Mouse (Mus musculus): ENCODE data around the gene 4921536K21Rik.
A peak's percentile ranks its signal among the peaks of the same experiment; 100 is the strongest.

4921536K21Rik gene

DNA sequence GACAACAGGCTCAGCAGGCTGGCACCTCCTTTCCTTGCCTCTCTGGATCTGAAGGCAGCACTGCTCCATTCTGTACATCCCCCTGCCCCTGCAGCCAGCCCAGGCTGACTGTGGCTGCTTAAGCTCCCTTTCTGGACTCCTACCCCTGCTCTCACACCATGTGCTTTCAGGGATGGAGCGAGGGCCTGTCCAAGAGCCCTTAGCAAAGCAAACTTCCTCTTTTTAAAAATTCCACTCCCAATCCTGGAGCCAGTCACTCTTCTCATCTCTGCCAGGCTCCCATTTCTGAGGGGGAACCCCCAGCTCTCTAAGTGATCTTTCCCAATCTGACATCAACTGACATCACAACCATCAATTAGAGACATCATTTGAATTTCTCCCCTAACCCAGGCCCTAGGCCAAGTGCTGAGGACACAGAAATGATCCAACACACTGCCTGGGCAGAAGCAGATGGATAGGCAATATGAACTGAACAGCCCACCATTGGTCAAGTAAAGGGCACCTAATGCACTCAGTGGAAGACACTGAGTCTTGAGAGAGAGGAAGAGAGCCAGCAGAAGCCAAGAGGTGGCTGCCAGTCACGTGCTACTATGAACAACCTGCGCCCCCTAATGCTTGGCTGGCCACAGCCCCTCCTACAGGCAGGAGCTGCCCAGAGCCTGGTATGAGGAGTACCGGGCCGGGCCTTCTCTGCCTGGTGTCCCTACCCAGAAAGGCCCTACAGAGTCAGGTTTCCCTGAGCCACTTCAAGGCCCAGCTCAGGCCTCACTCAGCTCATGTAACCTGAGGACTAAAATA is 15.8 kb upstream of the 4921536K21Rik start:
- no peak for DNase-seq (ENCODE audit: low spot score)

DNA sequence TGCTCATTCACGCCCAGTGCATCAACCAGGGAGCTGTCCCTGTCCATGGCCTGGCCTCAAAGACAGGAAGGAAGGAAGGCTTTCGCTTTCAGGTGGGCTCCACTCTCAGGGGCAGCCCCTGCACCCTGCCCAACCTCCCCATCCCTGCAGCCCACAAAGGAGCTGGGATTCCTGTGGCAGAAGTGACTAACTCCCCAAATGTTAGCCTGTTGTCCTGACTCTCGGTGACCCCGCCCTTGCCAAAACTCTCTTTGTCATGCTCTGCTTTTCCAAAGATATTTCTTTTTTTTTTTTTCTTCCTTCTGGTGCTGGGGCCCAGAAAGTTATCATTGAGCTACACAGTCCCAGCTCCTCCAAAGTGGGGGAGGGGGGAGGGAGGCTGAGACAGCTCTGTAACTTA is 14.3 kb upstream of the 4921536K21Rik start:
- no peak for DNase-seq (ENCODE audit: low spot score)

DNA sequence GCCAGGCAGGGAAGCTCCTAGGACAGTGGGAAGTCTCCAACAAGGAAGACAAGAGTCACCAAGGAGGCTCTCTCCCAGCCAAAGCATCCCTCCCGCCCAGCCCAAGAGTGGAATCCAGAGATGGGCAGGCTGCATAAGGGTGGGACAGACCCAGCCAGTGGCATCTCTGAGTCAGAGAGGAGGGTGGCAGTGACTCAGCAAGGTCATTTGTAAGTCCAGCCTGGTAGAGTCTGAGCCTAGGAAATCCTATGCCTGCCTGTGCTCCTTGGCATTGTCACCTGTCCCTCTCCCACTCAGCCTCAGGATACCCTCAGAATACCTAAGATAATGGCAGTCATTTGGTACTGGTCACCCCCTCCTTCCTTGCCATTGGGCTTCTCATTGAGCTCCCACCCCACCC is 10.5 kb upstream of the 4921536K21Rik start:
- DNase-seq (ENCODE audit: low spot score), result no peak

DNA sequence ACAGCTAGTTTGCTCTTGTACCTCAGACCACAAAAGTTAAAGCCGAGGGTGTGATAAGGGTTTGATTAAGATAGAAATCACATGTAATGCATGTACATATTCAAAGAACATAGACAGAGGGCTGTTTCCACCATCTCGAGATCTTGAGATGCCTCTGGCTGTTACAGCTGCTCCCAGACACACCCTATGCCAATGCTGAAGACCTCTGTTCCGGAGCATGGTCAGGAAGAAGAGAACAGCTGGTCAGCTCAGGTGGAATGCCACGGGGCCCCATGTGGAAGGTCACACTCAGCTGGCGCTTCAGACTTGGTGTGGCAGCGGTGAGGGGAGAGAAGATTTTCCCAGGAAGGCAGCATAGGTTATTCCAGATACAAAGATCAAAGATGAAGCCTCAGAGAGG is 9.8 kb upstream of the 4921536K21Rik start:
- no peak for DNase-seq (ENCODE audit: low spot score)

DNA sequence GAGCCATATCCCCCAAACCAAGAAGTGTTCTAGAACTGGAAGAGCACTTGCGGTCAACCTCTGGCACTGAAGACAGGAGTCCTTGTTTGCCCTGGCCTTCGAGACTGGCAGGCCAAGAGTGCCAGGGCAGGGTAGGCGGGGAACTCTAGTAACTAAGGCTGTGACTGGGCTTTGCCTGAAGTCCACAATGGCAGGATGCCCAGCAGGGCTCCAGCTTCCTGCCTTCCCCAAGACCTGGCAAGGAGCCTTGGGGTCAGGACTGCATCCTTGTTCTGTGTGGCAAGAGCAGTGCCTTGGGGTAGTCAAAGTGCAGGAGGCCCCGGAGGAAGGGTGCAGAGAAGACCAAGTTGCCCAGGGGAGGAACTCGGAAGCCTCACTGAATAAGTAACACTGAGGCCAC is 8.1 kb upstream of the 4921536K21Rik start:
- peak; percentile 79 for DNase-seq (ENCODE audit: low spot score)

DNA sequence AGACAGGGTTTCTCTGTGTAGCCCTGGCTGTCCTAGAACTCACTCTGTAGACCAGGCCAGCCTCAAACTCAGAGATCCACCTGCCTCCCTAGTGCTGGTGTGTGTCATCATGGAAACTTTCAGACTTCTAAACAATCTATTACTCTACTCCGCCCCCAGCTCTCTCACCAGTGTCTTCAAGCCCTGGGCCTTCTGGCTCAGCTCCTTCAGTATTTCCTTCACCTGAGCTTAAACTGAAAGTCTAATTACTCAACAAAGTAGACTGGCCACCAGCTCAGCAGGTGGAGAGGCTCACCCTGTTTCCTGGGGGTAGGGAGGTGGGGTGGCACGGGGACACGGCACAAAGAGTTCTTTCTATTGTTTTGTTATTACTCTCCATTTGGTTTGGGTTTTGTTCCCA is 7.6 kb upstream of the 4921536K21Rik start:
- no peak for DNase-seq (ENCODE audit: low spot score)

DNA sequence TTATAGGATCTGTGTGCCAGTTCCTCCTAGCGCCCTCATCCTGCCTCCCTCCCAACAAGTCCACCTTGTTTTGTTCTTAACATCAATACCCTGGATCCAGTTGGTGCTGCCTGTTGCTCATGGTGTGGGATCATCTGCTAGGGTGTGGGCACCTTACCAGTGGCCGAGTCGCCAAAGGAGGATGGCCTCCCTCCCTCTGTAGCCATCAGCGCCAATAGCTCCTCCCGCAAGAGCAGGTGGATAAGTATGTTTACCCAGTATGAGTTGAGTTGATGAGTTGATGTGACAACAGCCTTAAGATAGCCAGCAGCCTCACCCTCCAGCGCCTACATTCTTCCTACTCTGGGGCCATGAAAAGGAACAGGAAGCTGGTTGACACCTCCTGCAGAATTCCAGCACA is 5.4 kb upstream of the 4921536K21Rik start:
- no peak for DNase-seq (ENCODE audit: low spot score)

DNA sequence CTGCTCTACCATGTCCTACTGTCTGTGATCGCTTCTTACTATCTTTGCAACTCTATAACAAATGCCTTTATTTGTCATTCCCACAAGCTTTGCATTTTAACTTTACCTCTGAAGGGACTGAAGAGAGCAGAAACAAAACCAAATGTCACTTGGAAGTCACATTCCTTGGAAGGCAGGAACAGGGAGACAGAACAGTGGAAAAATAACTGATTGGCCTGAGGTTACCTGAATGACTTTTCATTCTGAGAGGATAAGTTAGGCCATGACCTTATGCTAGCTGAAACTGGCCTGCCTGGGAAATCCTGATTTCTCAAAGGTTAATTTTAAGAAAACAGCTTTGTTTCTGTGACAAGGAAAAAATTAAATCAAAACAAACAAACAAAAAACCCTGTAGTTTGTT is 1.0 kb upstream of the 4921536K21Rik start:
- DNase-seq (ENCODE audit: low spot score), result no peak

DNA sequence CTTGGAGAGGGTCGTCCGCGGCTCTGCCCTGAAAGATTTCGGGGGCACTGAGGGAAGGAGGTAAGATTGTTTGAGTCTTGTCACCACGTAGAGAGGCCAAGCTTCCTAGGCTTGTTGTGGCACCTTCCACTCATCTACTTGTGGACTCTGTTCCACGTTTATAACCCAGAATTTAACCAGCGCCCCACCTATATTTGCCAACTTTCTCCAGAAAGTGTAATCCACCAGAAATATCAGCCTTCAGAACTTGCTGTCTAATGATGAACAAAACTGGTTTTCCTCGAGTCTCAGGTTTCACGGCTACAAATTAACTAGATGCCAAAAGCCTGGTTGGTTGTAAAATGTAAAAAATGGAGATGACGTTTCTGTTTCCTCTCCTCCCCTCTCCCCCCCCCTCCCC is 560 bp upstream of the 4921536K21Rik start:
- DNase-seq (ENCODE audit: low spot score), result no peak

DNA sequence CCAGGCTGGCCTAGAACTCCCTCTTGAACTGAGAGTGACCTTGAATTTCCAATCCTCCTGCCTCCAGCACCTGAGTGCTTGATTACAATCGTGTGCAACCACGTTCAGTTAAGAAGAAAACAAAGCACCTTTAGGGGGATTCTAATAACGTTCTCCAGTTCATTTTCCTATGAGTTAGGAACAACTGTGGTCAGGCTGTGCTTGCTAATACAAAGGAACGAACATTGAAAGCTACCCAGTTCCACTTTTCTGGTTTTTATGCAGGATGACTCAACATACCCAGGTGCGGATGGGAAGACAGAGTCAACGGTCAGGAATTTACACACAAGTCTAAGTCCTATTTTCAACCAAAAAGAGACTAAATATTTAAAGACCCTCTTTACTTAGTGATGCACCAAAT is 928 bp downstream of the 4921536K21Rik start:
- DNase-seq (ENCODE audit: low spot score), result no peak

DNA sequence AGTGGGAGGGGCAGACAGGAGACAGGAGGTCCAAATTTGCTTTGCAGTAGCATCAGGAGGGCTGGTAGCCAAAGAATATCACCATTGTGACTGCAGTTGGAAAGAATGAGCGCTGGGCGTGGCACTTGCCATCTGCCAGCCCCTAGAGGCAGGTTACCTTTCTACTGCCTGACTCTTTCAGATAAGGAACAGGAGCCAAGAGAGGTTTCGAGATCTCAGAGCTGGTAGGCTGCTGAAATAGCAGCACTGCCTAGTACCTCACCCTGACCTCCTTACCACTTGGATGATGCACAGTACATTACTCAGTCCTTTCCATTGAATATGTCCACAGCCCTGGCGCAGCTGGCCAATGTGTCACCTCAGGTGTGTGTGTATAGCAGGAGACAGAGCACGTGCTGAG is 7.6 kb downstream of the 4921536K21Rik start:
- DNase-seq (ENCODE audit: low spot score), result no peak

DNA sequence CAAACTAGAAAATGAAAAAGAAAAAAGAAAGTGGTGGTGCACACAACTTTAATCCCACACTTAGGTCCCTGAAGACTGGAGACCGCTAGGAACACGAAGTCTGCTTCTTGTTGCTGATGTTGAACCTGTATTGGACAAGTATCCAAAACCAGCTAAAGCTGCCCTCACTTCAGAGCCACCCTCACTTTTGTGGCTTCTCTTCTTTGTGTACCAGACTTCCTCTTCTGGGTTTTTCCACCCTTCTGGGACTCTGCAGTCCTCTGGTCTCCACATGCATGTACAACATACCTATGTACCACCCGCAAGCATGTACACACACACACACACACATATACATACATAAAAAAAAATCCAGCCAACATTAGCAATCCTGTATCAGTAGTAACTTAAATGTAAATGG is 11.2 kb downstream of the 4921536K21Rik start:
- DNase-seq (ENCODE audit: low spot score), result no peak

DNA sequence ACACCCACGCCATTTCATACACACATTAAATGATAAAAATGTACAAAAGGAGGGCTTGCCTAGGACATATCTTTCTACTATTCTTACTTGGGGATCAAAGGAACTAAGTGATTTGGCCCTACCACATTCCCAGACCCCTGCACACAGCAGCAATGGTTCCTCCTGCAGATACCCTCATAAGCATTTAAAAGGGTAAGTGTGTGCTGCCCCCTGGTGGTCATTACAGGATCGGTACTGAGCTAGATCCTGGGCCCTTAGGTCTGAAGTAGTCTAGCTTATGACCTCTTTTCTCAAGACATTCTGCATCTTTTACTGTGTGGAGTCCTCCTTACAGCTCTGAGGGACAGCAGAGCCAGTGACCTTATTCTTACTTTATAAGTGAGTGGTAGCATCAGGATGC is 15.1 kb downstream of the 4921536K21Rik start:
- DNase-seq (ENCODE audit: low spot score), result peak; percentile 23

DNA sequence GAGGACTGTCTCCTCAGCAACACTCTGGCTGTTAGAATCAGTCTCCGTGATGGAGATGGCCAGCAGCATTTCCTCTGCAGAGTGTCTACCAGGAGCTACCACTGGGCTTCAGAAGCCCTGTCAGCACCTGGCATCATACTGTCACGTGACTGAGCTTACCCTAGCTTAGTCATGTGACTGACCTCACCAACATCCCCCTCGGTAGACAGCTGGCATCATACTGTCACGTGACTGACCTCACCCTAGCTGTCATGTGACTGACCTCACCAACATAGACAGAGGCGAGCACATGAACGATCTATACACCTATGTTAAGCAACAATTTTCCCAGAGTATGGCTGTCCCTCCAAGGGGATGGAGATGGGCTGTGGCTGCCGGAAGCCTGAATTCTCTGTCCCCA is 16.2 kb downstream of the 4921536K21Rik start:
- DNase-seq (ENCODE audit: low spot score), result no peak

DNA sequence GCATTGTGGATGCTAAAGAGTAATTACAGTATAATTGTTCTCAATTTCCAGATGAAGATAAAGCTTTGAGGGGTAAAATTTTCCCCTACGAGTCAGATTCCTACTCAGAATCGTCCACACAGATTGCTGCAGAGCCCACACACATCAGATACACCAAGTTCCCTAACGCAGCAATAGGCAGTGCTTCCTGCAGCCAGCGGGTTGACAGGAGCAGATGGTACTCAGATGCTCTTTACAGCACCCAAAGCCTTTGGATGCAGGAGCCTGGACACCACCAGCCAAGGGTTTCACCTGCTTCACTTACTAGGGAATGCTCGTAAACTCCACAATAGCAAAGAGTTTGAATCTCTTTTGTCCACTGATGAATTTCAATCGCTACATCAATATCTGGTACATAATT is 18.5 kb downstream of the 4921536K21Rik start:
- no peak for DNase-seq (ENCODE audit: low spot score)

DNA sequence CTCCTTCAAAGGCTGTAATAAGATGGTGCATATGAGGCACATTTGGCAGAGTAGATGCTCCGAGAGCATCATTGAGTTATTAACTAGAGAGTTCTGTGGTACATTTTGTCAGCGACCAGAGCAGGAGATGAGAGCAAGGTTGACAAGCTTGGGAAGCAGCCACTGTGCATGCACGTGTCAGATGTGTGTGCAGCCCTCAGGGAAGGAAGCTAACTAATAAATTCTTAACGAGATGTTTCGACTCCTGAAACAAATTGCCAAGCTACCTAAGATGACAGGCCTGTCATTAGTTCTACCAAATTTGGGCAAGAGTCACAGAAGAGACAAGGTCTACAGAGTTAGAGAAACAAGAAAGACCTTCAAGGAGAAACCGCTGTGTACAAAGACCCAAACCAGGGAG is 30.6 kb downstream of the 4921536K21Rik start:
- no peak for DNase-seq (ENCODE audit: low spot score)

DNA sequence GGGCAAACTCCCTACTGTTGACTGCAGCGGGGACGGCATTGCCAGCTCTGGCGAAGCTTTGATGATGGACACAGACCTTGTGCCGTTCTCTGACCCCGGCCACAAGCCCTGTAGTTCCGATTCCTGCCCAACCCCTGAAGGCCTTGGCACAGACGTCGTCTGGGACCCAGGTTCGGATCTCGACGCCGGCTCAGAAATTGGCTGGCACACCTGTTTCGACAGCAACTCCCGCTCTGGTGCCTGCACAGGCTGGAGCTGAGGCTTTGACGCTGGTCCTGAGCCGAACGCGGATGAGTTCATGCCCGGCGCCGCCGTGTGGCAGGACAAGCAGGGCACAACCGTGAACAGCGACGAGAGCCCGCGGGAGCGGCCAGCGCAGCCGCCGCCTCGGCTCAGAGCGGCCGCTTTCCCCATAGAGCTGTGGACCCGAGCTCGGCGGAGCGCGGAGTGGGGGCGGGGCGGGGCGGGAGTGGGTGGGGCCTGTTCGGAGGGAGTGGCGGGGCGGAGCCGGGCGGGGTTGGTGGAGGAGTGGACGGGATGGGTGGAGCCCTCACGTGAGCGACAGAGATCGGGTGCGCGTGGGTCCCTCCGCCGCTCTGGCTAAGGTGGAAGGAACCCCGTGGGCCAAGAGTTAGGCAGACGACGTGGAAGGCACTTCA is 31.3 kb downstream of the 4921536K21Rik start, which contains the start of gene Osbp2:
TSS of gene Osbp2 (minus strand) at position 450 of the 659 bp plus-strand sequence.
- DNase-seq (ENCODE audit: low spot score), result peak; percentile 69

DNA sequence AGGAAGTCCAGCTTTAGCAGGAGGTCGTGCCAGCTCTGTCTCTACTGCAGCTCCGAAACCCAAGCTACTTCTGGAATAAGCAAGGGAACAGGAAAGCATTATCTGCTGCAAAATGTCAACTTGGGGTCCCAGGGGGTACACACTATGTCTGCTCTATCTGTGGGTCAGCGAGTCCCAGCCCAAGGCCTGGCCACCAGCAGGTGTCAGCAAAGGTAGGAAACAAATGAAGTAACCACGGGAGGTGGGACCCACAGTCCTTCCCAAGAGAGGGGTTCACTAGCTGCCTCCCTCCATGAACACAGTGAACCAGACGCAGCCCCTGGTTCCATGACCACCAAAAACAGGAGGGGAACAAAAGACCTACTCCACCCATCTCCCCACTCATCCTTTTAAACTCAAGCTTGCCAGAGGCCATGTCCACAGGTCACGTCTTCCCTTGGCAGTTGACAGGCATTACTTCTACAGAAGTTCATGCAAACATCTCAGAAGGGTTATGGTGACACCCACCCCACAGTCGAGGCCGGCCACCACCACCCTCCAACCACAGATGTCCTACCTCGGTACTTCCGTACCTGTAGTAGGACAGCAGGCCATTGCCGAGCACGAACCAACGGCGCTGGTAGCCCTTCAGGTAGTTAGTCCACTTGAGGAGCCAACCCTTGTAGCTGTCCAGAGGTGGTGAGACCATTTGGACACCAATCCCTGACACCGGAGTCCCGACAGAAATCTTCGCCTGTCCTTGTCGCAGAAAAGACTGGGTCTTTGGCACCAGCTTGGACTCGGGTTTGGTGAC is 32.0 kb downstream of the 4921536K21Rik start:
- DNase-seq (ENCODE audit: low spot score), result no peak

DNA sequence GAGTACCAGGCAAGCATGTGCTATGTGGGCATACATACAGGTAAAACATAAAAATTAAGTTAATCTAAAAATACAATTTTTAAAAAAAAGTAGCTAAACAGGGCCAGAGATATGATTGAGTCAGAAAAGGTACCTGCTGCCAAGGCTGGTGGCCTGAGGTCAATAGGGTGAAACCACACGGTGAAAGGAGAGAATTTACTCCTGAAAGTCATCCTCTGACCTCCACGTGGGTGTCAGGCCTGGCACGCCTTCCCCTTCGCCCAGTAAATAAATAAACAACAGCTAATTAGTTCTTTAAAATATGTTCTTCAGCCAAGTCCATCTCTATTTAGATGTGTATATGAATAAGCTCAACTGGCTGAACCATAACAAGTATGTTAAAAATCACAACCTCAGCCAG is 34.5 kb downstream of the 4921536K21Rik start:
- no peak for DNase-seq (ENCODE audit: low spot score)

DNA sequence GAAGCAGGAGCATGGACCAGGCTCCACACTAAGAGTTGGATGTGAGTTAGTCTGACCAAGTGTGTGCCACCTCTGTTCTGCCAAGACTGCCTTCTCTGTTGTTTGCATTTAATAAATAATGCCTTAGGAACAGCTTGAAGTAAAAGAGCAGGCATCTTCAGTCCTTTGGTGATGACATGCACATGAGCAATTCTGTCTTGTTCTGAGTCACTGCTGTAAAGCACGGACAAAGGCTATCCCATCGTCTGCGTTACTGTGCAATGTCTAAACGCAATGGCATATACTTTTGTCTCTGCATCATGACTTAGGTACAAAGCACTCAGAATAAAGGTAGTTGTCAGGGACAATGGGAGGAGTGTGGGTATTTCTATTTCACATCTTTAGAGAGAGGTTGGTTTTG is 35.1 kb downstream of the 4921536K21Rik start:
- no peak for DNase-seq (ENCODE audit: low spot score)

DNA sequence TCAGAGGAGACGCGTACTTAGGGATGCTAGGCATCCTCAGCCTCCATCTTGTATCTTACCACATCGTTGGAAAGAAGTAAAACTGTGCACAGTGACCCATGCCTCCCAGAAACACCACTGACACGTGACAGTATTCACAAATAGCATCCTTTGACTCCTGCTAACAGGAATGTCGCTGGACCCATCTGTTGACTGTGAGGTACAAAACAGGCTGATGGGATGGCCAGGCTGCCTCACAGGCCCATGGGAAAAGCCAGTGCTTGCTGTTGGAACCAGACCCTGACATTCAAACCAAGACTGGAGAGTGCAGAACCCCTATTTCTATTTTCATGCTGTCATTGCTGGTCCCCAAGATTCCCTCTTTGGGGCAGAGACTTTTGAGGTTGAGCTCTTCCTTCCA is 37.0 kb downstream of the 4921536K21Rik start:
- no peak for DNase-seq (ENCODE audit: low spot score)

DNA sequence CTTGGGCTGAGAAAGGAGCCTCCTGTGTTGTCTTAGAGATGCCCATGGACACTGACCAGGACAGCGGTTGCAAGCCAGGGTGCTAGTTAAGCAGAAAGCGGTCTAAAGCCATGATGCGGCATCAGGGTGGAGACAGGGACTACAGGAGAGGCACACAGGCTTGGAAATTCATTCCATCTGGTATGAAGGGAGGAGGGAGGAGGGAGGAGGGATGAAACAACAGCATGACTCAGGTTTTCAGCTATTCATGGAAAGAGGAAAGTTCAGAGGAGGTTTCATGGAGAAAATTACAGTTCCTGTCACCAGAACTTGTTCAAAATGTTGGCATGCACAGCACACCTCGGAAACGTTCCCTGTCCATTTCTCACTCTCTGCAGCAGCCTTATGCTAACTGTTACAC is 39.1 kb downstream of the 4921536K21Rik start:
- DNase-seq (ENCODE audit: low spot score), result no peak

DNA sequence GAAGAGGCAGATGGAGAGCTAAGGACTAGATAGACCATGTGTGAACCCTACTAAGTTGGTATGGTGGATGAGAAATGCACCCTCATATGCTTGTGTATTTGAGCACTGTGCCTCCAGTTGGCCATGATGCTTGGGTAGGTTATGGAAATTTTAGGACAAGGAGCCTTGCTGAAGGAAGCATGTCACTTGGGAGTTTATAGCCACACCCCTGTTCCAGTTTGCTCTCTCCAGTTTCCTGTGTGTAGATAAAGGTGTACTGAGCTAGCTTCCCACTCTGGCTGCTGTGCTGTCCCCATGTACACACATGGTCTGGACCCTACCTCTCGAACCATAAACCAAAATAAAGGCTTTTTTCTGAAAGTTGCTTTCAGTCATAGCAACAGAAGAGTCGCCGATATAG is 40.7 kb downstream of the 4921536K21Rik start:
- no peak for DNase-seq (ENCODE audit: low spot score)
